Mouse (Mus musculus) thymus, postnatal 0 days (tissue): ENCODE measurements around the gene Gm17482. TPM values are rescaled to one million over a fixed set of nuclear protein-coding genes. Genes with fewer than 3 reads are reported as not detected.
"Not testable (repeated sequence)": the region's sequence is repeated elsewhere in the genome, so short reads cannot be mapped to it uniquely, and the experiment has no call there.

Experiments
- DNase-seq: peaks from one replicate; pipeline ENCODE4 v3.0.0-alpha.2; 2015; ENCODE audit warnings: low spot score
- polyA plus RNA-seq: library from polyadenylated mRNA; unstranded; fragments of >200 nt; fragmentation: Nextera tagmentation; extraction: Ambion mirVana; gene quantifications from 2 replicates; pipeline ENCODE4 v1.2.1, GENCODE M21; 2015

Gm17482 gene
- polyA plus RNA-seq, result not detected in 2 replicates

GRCm38 (mm10) chr6:115227043-115227442 is at the start of gene Gm17482:
Gene Gm17482 (plus strand): TSS chr6:115227343.
- no peak for DNase-seq

- peak; percentile 17 for DNase-seq
Observed at GRCm38 (mm10) chr6:115178826-115179225, 48.3 kb upstream of the Gm17482 start.

- no peak for DNase-seq
Observed at GRCm38 (mm10) chr6:115181094-115181493, 46.0 kb upstream of the Gm17482 start.

GRCm38 (mm10) chr6:115191111-115191510 is 36.0 kb upstream of the Gm17482 start:
- DNase-seq, result no peak

- no peak for DNase-seq
Observed at GRCm38 (mm10) chr6:115200753-115201152, 26.4 kb upstream of the Gm17482 start.

- DNase-seq, result peak; percentile 23
Observed at GRCm38 (mm10) chr6:115203029-115203428, 24.1 kb upstream of the Gm17482 start.

- no peak for DNase-seq
Observed at GRCm38 (mm10) chr6:115210187-115210586, 17.0 kb upstream of the Gm17482 start.

- no peak for DNase-seq
Observed at GRCm38 (mm10) chr6:115210820-115211219, 16.3 kb upstream of the Gm17482 start.

GRCm38 (mm10) chr6:115212132-115212903 is 14.8 kb upstream of the Gm17482 start:
- no peak for DNase-seq

- DNase-seq, result no peak
Observed at GRCm38 (mm10) chr6:115213129-115213528, 14.0 kb upstream of the Gm17482 start.

- no peak for DNase-seq
Observed at GRCm38 (mm10) chr6:115221215-115221641, 5.9 kb upstream of the Gm17482 start.

- DNase-seq, result no peak
Observed at GRCm38 (mm10) chr6:115225519-115225918, 1.6 kb upstream of the Gm17482 start.

GRCm38 (mm10) chr6:115227529-115227928 is 386 bp downstream of the Gm17482 start:
- DNase-seq, result peak; percentile 73

- DNase-seq, result no peak
Observed at GRCm38 (mm10) chr6:115230557-115230956, 3.4 kb downstream of the Gm17482 start.

GRCm38 (mm10) chr6:115231836-115232235 is 4.7 kb downstream of the Gm17482 start:
- DNase-seq, result no peak

GRCm38 (mm10) chr6:115232562-115232961 is 5.4 kb downstream of the Gm17482 start:
- DNase-seq, result no peak

- no peak for DNase-seq
Observed at GRCm38 (mm10) chr6:115238031-115239027, 11.2 kb downstream of the Gm17482 start.

- no peak for DNase-seq
Observed at GRCm38 (mm10) chr6:115239335-115239734, 12.2 kb downstream of the Gm17482 start.

GRCm38 (mm10) chr6:115240431-115240830 is 13.3 kb downstream of the Gm17482 start:
- not testable (repeated sequence) for DNase-seq

GRCm38 (mm10) chr6:115241131-115241699 is 14.1 kb downstream of the Gm17482 start:
- DNase-seq, result no peak

- no peak for DNase-seq
Observed at GRCm38 (mm10) chr6:115241939-115242338, 14.8 kb downstream of the Gm17482 start.

- DNase-seq, result no peak
Observed at GRCm38 (mm10) chr6:115244222-115244621, 17.1 kb downstream of the Gm17482 start.
